In the genomic region with DNA sequence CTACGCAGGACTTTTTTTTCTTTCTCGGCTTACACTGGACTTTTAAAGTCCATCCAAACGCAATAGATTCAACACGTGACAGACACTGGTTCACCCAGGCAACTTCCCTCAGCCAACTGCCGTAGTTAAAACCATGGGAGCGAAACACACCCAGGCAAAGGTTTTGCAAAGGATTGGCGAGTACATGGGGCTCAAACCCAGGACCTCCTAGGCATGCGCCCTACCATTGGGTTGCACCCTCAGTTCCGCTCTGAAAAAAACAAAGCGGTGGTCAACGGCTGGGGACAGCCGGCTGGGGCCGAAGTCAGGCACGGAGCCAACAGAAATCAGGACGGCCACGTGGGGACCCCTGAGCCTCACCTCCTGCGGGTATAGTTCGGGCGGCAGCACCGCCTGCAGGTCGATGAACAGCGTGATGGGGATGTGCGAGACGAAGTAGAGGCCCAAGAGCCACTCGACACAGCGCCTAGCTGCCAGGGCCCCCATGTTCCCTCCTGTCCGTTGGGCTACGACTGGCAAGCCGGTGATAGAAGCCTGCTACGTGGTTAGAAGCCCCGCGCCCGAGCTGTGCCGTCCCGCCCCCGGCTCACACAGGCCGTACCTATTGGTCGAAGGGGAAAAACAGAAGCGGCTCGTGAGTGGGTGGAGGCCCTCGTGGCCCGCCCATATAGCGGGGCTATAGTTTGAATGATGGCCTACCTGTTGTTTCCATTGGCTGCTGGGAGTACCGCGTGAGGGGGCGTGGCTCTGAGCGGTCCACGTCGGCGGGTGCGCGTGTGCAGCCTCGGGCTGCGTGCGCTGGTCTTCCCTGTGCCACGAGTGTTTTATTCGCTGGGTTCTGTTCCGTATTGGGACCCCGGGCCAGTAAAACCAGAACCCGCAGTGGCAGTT, we compare ENCODE assay signal across 8 mouse cellular contexts. TPM values are rescaled to one million over a fixed set of nuclear protein-coding genes. Genes with fewer than 3 reads are reported as not detected.
DNase-seq lines count a peak whose midpoint lies in the region; ATAC-seq and TF ChIP-seq lines count a peak whose summit lies in the region.

Gene Tmem97, minus strand, starts transcription at position 610 of the 891 bp plus-strand sequence.

- peak within 1 kb of the TSS; percentile 93 for H3K4me3 ChIP-seq in E14TG2a.4 (replicated peaks; ENCODE audit: low read length)
- peak within 1 kb of the TSS; percentile 62 for H3K4me3 ChIP-seq in forebrain, embryonic 12.5 days (replicated peaks)
- H3K4me3 ChIP-seq in heart, postnatal 0 days (ENCODE audit: low read depth, low read length) = peak within 1 kb of the TSS; percentile 87
- H3K4me3 ChIP-seq in liver, embryonic 16.5 days (ENCODE audit: low read depth, low read length) = peak within 1 kb of the TSS; percentile 88
- peak within 1 kb of the TSS; percentile 68 for H3K4me3 ChIP-seq in neural tube, embryonic 13.5 days
- H3K4me3 ChIP-seq in testis, adult 2 months (ENCODE audit: control insufficient read depth, low read depth, low read length) = peak within 1 kb of the TSS; percentile 96

- H3K9me3 ChIP-seq in E14TG2a.4 (ENCODE audit: low read length) = peaks cover 9% of the 10 kb centered on the region
- H3K9me3 ChIP-seq in forebrain, embryonic 12.5 days = peaks cover 4% of the 10 kb centered on the region; the same call in 1 of the 2 replicates
- H3K9me3 ChIP-seq in heart, postnatal 0 days (replicated peaks; ENCODE audit: control insufficient read depth, low read length) = peaks cover 5% of the 10 kb centered on the region; the same call in 1 of the 2 replicates
- no peaks in the 10 kb centered on the region for H3K9me3 ChIP-seq in liver, embryonic 16.5 days (replicated peaks; ENCODE audit: control insufficient read depth, low read length)
- H3K9me3 ChIP-seq in neural tube, embryonic 13.5 days = peaks cover 7% of the 10 kb centered on the region; the same call in 1 of the 2 replicates

- H3K4me2 ChIP-seq in forebrain, embryonic 12.5 days = peak within 1 kb of the TSS; percentile 63
- H3K4me2 ChIP-seq in heart, postnatal 0 days (ENCODE audit: low read depth, low read length) = peak within 1 kb of the TSS; percentile 98
- peak within 1 kb of the TSS; percentile 96 for H3K4me2 ChIP-seq in liver, embryonic 16.5 days (ENCODE audit: low read depth, low read length)
- peak within 1 kb of the TSS; percentile 81 for H3K4me2 ChIP-seq in neural tube, embryonic 13.5 days

- peaks cover 33% of the 10 kb centered on the region for H3K36me3 ChIP-seq in E14TG2a.4 (ENCODE audit: insufficient read depth, low read length)
- peaks cover 2% of the 10 kb centered on the region; the same call in 1 of the 2 replicates for H3K36me3 ChIP-seq in forebrain, embryonic 12.5 days (replicated peaks)
- H3K36me3 ChIP-seq in heart, postnatal 0 days (replicated peaks; ENCODE audit: control insufficient read depth, insufficient read depth, low read length) = no peaks in the 10 kb centered on the region
- no peaks in the 10 kb centered on the region for H3K36me3 ChIP-seq in liver, embryonic 16.5 days (ENCODE audit: control insufficient read depth, insufficient read depth)
- H3K36me3 ChIP-seq in neural tube, embryonic 13.5 days = peaks cover 3% of the 10 kb centered on the region; the same call in 1 of the 2 replicates
- no peaks in the 10 kb centered on the region for H3K36me3 ChIP-seq in testis, adult 2 months (ENCODE audit: control insufficient read depth, insufficient read depth, low read length)

- peak; percentile 100 for ATAC-seq in forebrain, embryonic 12.5 days (ENCODE audit: low FRiP score)
- ATAC-seq in heart, postnatal 0 days (ENCODE audit: insufficient read depth, low read depth) = peak; percentile 99
- peak; percentile 99 for ATAC-seq in liver, embryonic 16.5 days (ENCODE audit: low read depth)
- ATAC-seq in neural tube, embryonic 13.5 days (ENCODE audit: low read depth) = peak; percentile 100

- TF ChIP-seq CTCF in E14TG2a.4 (conservative IDR thresholded peaks at IDR 0.05; ENCODE audit: low read length) = no peak
- no peak for TF ChIP-seq CTCF in heart, postnatal 0 days (IDR thresholded peaks at IDR 0.05; ENCODE audit: low read depth)
- TF ChIP-seq CTCF in testis, adult 2 months (IDR thresholded peaks at IDR 0.05; ENCODE audit: control insufficient read depth, insufficient read depth, insufficient replicate concordance, low read depth, low read length) = peak; percentile 10; the same call in 1 of the 2 replicates

- under 1% methylated on average over 60 of the region's 60 CpGs for WGBS in forebrain, embryonic 12.5 days
- whole genome bisulfite sequencing in heart, postnatal 0 days = under 1% methylated on average over 60 of the region's 60 CpGs
- WGBS in liver, embryonic 16.5 days (ENCODE audit: insufficient replicate concordance) = under 1% methylated on average over 60 of the region's 60 CpGs
- under 1% methylated on average over 60 of the region's 60 CpGs for WGBS in neural tube, embryonic 13.5 days

- peaks cover 48% of the 10 kb centered on the region for H3K4me1 ChIP-seq in E14TG2a.4 (replicated peaks; ENCODE audit: low read depth, low read length)
- peaks cover 26% of the 10 kb centered on the region for H3K4me1 ChIP-seq in forebrain, embryonic 12.5 days
- H3K4me1 ChIP-seq in heart, postnatal 0 days (ENCODE audit: control insufficient read depth, insufficient read depth) = peaks cover 13% of the 10 kb centered on the region
- H3K4me1 ChIP-seq in liver, embryonic 16.5 days (ENCODE audit: control insufficient read depth, low read depth, low read length) = peaks cover 22% of the 10 kb centered on the region
- peaks cover 29% of the 10 kb centered on the region for H3K4me1 ChIP-seq in neural tube, embryonic 13.5 days (replicated peaks)
- H3K4me1 ChIP-seq in testis, adult 2 months (ENCODE audit: control insufficient read depth, insufficient read depth, low read length) = peaks cover 6% of the 10 kb centered on the region

- DNase-seq in c-Kit-positive CD71-positive TER-119-positive erythroid progenitor cells, embryonic 14.5 days (ENCODE audit: low spot score) = peak; percentile 92
- DNase-seq in heart, postnatal 0 days (ENCODE audit: low spot score) = peak; percentile 99
- peak; percentile 95 to 98 for DNase-seq in kidney, postnatal 4 days

- peak within 1 kb of the TSS; percentile 86 for H3K27ac ChIP-seq in forebrain, embryonic 12.5 days
- peak within 1 kb of the TSS; percentile 61 for H3K27ac ChIP-seq in heart, postnatal 0 days (ENCODE audit: low read depth)
- peak within 1 kb of the TSS; percentile 87 for H3K27ac ChIP-seq in liver, embryonic 16.5 days (ENCODE audit: low read length)
- H3K27ac ChIP-seq in neural tube, embryonic 13.5 days (replicated peaks) = peak within 1 kb of the TSS; percentile 90
- H3K27ac ChIP-seq in testis, adult 2 months (ENCODE audit: control insufficient read depth, insufficient read depth, low read depth, low read length) = peak within 1 kb of the TSS; percentile 99

- TF ChIP-seq POLR2A in testis, adult 2 months (IDR thresholded peaks at IDR 0.05; ENCODE audit: control insufficient read depth, low read depth, low read length) = peak; percentile 90

- TF ChIP-seq EP300 in heart, postnatal 0 days (IDR thresholded peaks at IDR 0.05; ENCODE audit: low read depth) = no peak

- H3K27me3 ChIP-seq in E14TG2a.4 (ENCODE audit: insufficient read depth, low read length) = no peaks in the 10 kb centered on the region
- H3K27me3 ChIP-seq in forebrain, embryonic 12.5 days = no peaks in the 10 kb centered on the region
- H3K27me3 ChIP-seq in heart, postnatal 0 days (ENCODE audit: control insufficient read depth, insufficient read depth, low read length) = no peaks in the 10 kb centered on the region
- no peaks in the 10 kb centered on the region for H3K27me3 ChIP-seq in liver, embryonic 16.5 days (ENCODE audit: control insufficient read depth, insufficient read depth, low read depth, low read length)
- no peaks in the 10 kb centered on the region for H3K27me3 ChIP-seq in neural tube, embryonic 13.5 days
- H3K27me3 ChIP-seq in testis, adult 2 months (ENCODE audit: control insufficient read depth, insufficient read depth, low read length) = no peaks in the 10 kb centered on the region

- H3K9ac ChIP-seq in forebrain, embryonic 12.5 days = peak within 1 kb of the TSS; percentile 71
- peak within 1 kb of the TSS; percentile 68 for H3K9ac ChIP-seq in heart, postnatal 0 days (replicated peaks; ENCODE audit: low read depth, low read length)
- peak within 1 kb of the TSS; percentile 82 for H3K9ac ChIP-seq in liver, embryonic 16.5 days (ENCODE audit: low read depth, low read length)
- peak within 1 kb of the TSS; percentile 75 for H3K9ac ChIP-seq in neural tube, embryonic 13.5 days

RNA-seq across cellular contexts. Expression of gene Tmem97, which starts in this region (rescaled TPM):
- polyA plus RNA-seq in forebrain, embryonic 12.5 days (2016; fragmentation: Nextera tagmentation; extraction: Ambion mirVana) = 55.3 and 55.7 TPM in 2 replicates
- total RNA-seq in heart, postnatal 0 days (2014; rRNA removed; ENCODE audit: low replicate concordance) = 41.5 and 57.2 TPM in 2 replicates
- polyA plus RNA-seq in heart, postnatal 0 days (2015; fragmentation: Nextera tagmentation; extraction: Ambion mirVana) = 37.5 and 39.4 TPM in 2 replicates
- polyA plus RNA-seq in liver, embryonic 16.5 days (2015; fragmentation: Nextera tagmentation; extraction: Ambion mirVana) = 101 and 110 TPM in 2 replicates
- polyA plus RNA-seq in neural tube, embryonic 13.5 days (2015; fragmentation: Nextera tagmentation; extraction: Ambion mirVana) = 29.1 and 31.5 TPM in 2 replicates
- 491 and 534 TPM in 2 replicates for polyA plus RNA-seq in testis, adult 2 months (2012; rRNA removed)

Comparison
In these comparisons a context has a peak if more than half of its experiments do, and no peak if none do; other contexts are left out.
1. Peak in every context shown above with its lines: DNase-seq, ATAC-seq, H3K4me3 ChIP-seq and H3K27ac ChIP-seq.